Mouse (Mus musculus): ENCODE data around the gene Cybc1. TPM values are rescaled to one million over a fixed set of nuclear protein-coding genes. Genes with fewer than 3 reads are reported as not detected.

The Cybc1 gene
- 15.5 and 16.1 TPM in 2 replicates for polyA plus RNA-seq (2021; fragmentation: Nextera tagmentation)
- long read RNA-seq, experiment 1, transcript Cybc1-201 (7 exons, 2,417 nt) = major isoform, 12 of 28 reads
- long read RNA-seq, experiment 1, partial matches to known transcripts = 0 of 28 reads
- long read RNA-seq, experiment 1, other reads (novel, unspliced or antisense) = 13 of 28 reads
- long read RNA-seq, experiment 2, transcript Cybc1-204 (7 exons, 837 nt) = minor isoform, 24 of 142 reads
- long read RNA-seq, experiment 2, transcript Cybc1-201 (7 exons, 2,417 nt) = major isoform, 63 of 142 reads
- long read RNA-seq, experiment 2, partial matches to known transcripts = 4 of 142 reads
- long read RNA-seq, experiment 2, other reads (novel, unspliced or antisense) = 49 of 142 reads

DNA sequence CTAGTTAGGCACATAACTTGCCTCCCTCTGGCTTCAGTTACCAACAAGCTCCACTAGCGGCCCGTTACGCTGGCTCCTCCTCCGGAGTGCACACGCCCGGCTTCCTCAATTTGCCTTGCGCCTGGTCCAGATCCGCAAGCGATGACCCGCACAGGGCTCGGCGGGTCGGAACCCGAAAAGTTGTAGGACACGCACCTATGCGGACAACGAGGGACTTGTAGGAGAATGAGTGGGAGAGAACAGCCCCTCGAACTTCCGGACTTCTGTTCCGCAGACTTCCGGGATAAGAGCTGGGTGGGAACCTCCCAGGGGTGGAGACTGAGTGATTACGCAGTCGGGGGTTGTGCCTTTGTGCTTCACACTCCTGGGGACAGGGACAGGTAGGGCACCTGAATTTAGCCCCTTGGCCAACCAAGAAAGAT, at the start of gene Cybc1:
Gene Cybc1, minus strand, starts transcription at position 305 of the 422 bp plus-strand sequence.

DNA sequence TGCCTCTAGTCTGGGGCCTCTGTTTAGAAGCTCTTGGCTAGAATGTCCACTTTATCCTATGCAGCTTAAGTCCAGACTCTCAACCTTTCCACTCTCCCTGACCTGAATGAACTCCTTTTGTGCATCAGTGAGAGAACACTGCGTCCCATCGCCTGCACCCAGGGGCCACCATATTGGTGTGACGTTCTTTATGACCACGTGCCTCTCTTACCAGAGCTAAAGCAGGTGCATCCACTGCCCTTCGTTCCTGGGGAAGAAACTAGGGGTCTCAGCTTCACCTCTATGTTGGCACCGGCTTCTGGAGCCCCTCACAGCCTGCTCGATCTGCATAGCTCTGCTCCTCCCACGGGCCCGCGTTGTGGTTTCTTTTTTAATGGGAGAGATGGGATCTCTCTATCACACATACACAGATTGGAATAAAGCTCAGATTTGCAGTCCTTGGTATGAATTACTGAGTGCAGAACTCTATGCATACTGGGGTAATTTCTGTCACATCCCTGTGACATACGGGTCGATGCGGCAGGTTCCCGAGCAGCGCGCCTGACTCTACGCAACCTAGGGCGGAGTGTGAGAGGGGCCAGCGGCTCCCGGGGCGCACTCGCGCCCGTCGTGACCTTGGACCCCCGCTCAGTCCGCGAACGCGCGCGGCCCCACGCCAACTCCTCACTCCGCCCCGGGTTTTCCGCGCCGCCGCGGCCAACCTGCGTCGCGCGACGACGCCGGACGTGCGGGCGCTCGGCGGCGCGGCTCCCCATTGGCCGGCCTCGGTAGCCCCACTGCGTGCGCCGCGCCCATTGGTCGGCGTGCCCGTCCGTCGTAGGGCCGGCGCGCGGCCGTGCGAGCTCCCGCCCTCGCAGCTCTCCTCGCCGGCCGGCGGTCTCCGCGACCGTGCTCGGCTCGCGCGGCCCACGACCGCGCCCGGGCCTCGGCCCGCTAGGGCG, 30.3 kb upstream of the Cybc1 start, which contains the start of gene Foxk2:
Gene Foxk2, plus strand, starts transcription at position 831 of the 941 bp plus-strand sequence.

DNA sequence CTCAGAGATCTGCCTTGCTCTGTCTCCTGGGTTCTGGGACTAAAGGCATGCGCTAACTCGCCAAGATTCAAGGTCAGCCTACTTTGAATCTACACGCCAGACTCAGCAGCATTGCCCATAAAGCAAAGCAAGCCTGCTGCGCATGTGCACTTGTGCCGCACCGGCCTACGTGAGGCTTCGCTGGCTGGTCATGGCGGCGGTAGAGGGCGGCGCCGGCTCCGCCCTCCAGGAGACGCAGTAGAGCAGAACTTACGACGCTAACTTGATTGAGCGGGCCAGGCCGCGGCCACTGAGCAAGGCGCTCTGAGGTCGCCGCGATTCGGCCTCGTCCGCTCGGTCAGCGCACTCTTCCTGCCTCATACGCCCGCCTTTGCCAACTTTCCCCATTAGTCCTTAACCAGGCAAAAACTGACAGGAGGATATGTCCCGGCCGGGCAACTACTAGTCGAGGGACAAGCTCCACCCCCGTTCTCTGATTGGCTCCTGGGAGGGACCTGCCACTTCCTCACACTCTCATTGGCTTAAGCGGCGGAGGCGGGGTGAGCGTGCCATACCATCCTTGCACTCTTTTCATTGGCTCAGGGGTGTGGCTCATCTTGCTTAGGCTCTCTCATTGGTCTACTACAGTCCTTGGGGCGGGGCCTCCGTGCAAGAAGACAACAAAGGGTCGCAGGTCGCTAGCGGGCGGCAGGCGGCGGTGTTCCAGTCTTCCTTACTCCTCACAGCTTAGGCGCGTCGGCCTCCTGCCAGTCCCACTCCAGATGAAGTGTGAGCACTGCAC, 7.6 kb upstream of the Cybc1 start, which contains the start of gene Narf:
Gene Narf, plus strand, starts transcription at position 690 of the 781 bp plus-strand sequence.

DNA sequence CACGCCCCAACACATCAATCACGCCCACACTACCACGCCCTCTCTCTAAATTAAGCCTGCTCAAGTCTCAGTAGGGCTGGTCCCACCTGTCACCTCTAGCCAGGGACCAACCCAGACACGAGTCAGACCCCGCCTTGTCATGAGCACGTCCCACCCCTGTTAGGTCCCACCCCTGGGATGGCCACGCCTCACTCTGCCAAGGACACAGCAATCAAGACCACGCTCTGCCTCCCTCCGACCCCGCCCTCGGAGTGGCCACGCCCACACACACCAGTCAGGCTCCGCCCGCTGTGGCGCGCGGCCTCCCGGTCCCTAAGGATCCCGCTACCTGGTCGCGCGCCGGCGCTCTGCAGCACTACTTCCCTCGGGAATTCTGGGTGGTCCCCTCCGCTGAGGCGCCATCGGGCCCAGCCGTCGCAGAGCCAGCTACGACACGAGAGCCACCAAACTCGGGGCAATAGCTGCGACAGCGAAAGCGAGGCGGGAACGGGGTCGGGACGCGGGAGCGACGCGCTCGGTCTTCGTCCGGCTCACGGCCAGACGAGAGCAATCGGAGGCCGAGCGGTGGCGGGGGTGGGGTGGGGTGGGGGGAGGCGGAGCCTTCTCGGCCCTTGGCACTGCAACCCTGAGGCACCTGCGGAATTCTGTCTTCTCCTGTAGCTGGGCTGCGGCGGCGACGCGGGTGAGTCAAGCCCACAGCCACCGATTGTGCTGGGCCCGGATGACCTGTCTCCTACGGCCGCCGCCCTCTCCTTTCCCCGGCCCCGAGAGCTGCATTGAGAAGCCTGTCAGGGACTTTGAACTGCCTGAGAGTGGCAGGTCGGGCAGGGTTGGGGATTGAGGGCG, 24.7 kb downstream of the Cybc1 start, which contains the start of the genes Hexdc and Ogfod3:
Gene Hexdc, plus strand, starts transcription at position 273 of the 846 bp plus-strand sequence.
Gene Ogfod3, minus strand, starts transcription at position 551 of the 846 bp plus-strand sequence.

Other genes with a start within 250 kb of the Cybc1 start
- 30.2 and 34.7 TPM in 2 replicates for gene Csnk1d, start 238.0 kb downstream of the Cybc1 start, polyA plus RNA-seq (2021; fragmentation: Nextera tagmentation)
- 0.14 and 0.15 TPM in 2 replicates for gene Cd7, start 189.9 kb downstream of the Cybc1 start, polyA plus RNA-seq (2021; fragmentation: Nextera tagmentation)
- gene Sectm1b, start 165.8 kb downstream of the Cybc1 start, polyA plus RNA-seq (2021; fragmentation: Nextera tagmentation) = not detected in 2 replicates
- not detected in 2 replicates for gene Sectm1a, start 148.1 kb downstream of the Cybc1 start, polyA plus RNA-seq (2021; fragmentation: Nextera tagmentation)
- not detected in 2 replicates for gene Tex19.2, start 110.6 kb downstream of the Cybc1 start, polyA plus RNA-seq (2021; fragmentation: Nextera tagmentation)
- not detected in 2 replicates for gene Tex19.1, start 83.2 kb downstream of the Cybc1 start, polyA plus RNA-seq (2021; fragmentation: Nextera tagmentation)
- gene Uts2r, start 69.1 kb downstream of the Cybc1 start, polyA plus RNA-seq (2021; fragmentation: Nextera tagmentation) = 0.26 and 0.31 TPM in 2 replicates
- gene Hexdc, start 24.9 kb downstream of the Cybc1 start, polyA plus RNA-seq (2021; fragmentation: Nextera tagmentation) = 6.2 and 6.6 TPM in 2 replicates
- gene Ogfod3, start 24.6 kb downstream of the Cybc1 start, polyA plus RNA-seq (2021; fragmentation: Nextera tagmentation) = 24.9 and 31.0 TPM in 2 replicates
- 12.7 and 16.5 TPM in 2 replicates for gene Narf, start 7.9 kb upstream of the Cybc1 start, polyA plus RNA-seq (2021; fragmentation: Nextera tagmentation)
- gene Foxk2, start 30.7 kb upstream of the Cybc1 start, polyA plus RNA-seq (2021; fragmentation: Nextera tagmentation) = 5.0 and 6.3 TPM in 2 replicates
- gene Wdr45b, start 125.1 kb upstream of the Cybc1 start, polyA plus RNA-seq (2021; fragmentation: Nextera tagmentation) = 68.8 and 69.2 TPM in 2 replicates
- 62.3 and 67.5 TPM in 2 replicates for gene Rab40b, start 158.9 kb upstream of the Cybc1 start, polyA plus RNA-seq (2021; fragmentation: Nextera tagmentation)
- 33.2 and 42.9 TPM in 2 replicates for gene Fn3krp, start 192.1 kb upstream of the Cybc1 start, polyA plus RNA-seq (2021; fragmentation: Nextera tagmentation)
- gene Fn3k, start 205.6 kb upstream of the Cybc1 start, polyA plus RNA-seq (2021; fragmentation: Nextera tagmentation) = 51.2 and 62.7 TPM in 2 replicates
- gene Tbcd, start 222.6 kb upstream of the Cybc1 start, polyA plus RNA-seq (2021; fragmentation: Nextera tagmentation) = 13.3 and 14.7 TPM in 2 replicates